Mouse (Mus musculus) forebrain, postnatal 0 days (tissue): ENCODE results near the gene Smok3c. TPM values are rescaled to one million over a fixed set of nuclear protein-coding genes. Genes with fewer than 3 reads are reported as not detected.
"Not testable (repeated sequence)": the region's sequence is repeated elsewhere in the genome, so short reads cannot be mapped to it uniquely, and the experiment has no call there.

Experiments used
- ATAC-seq: fragments of 200-750 bp; cut with Nextera tagmentation; 2 replicates; pipeline ENCODE4 v1.8.0; 2017; ENCODE audit warnings: mild to moderate bottlenecking, moderate library complexity
- DNase-seq: peaks from one replicate; pipeline ENCODE4 v3.0.0-alpha.2; 2015
- H3K27ac ChIP-seq: fragments of 300-500 bp; sonication (generic); 2 replicates; pipeline ENCODE4 v1.5.1; 2014; ENCODE audit warnings: low read depth, mild to moderate bottlenecking, antibody characterized with exemption, low read length, moderate library complexity, mixed read lengths
- H3K27me3 ChIP-seq: fragments of 300-500 bp; sonication (generic); 2 replicates; pipeline ENCODE4 v1.6.1; 2014; ENCODE audit warnings: mild to moderate bottlenecking, low read length, mixed read lengths; ENCODE audit not compliant: insufficient read depth
- H3K36me3 ChIP-seq: fragments of 300-500 bp; sonication (generic); 2 replicates; pipeline ENCODE4 v1.6.1; 2014; ENCODE audit warnings: mild to moderate bottlenecking, moderate library complexity; ENCODE audit not compliant: insufficient read depth
- H3K4me1 ChIP-seq: fragments of 300-500 bp; sonication (generic); 2 replicates; pipeline ENCODE4 v1.6.1; 2014; ENCODE audit warnings: antibody characterized with exemption; ENCODE audit not compliant: insufficient read depth
- H3K4me2 ChIP-seq: fragments of 300-500 bp; sonication (generic); 2 replicates; pipeline ENCODE4 v1.6.1; 2014; ENCODE audit warnings: low read depth, mild to moderate bottlenecking, moderate library complexity
- H3K4me3 ChIP-seq: fragments of 300-500 bp; sonication (generic); 2 replicates; pipeline ENCODE4 v1.5.1; 2014; ENCODE audit warnings: low read depth, low read length, mixed read lengths
- H3K9ac ChIP-seq: fragments of 300-500 bp; sonication (generic); 2 replicates; pipeline ENCODE4 v1.6.1; 2014; ENCODE audit warnings: mild to moderate bottlenecking
- H3K9me3 ChIP-seq: fragments of 300-500 bp; sonication (generic); 2 replicates; pipeline ENCODE4 v1.6.1; 2016; ENCODE audit warnings: low read length
- CTCF ChIP-seq: sonication (generic); IDR thresholded peaks from 2 replicates; pipeline ENCODE4 v1.5.1; 2016; ENCODE audit warnings: antibody characterized with exemption, control low read depth, low read depth
- WGBS: fragments of 180-500 bp; shearing (Covaris S2); extraction: QIAGEN DNeasy Blood & Tissue Kit; methylation state at CpG from one replicate; pipeline ENCODE4 v1.1.7; 2014; 5-methylcytosine and 5-hydroxymethylcytosine counted together
- polyA plus RNA-seq: library from polyadenylated mRNA; unstranded; fragments of >200 nt; fragmentation: Nextera tagmentation; extraction: Ambion mirVana; gene quantifications from 2 replicates; pipeline ENCODE4 v1.2.1, GENCODE M21; 2015
- total RNA-seq: library from RNA; depleted of rRNA; stranded (reverse); fragments of >200 nt; gene quantifications from 2 replicates; pipeline ENCODE4 v1.2.3, GENCODE M21; 2014; rRNA removed

Gene Smok3c
- total and polyA plus RNA-seq, 2 experiments from 2014 or later: not detected

DNA sequence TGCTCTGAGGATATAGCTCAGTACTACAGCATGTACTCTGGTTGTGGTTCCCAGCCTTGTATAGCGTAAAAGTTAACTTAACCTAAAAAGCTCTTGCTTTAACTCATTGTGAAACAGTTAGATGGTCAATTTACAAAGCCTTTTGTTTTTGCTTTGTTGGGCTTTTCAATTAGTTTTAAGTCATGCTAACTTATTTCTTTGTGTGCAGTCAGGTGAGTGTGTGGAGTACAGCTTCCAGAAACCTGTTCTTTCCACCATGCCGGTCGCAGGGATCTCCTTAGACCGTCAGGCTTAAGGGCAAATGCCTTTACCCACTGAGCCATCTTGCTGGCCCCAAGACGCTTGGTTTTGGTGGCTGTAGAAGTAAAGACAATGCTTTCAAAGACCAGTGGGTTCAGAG, 37.7 kb downstream of the Smok3c start:
- no peak overlapping the region for H3K4me2 ChIP-seq
- peaks cover 23% of the 10 kb centered on the region for H3K36me3 ChIP-seq
- 92% methylated on average over 5 of the region's 5 CpGs for WGBS
- DNase-seq: no peak
- no peak overlapping the region for H3K27ac ChIP-seq
- H3K4me1 ChIP-seq: peaks cover 20% of the 10 kb centered on the region
- no peak overlapping the region for H3K9ac ChIP-seq
- ATAC-seq: no peak
- no peaks in the 10 kb centered on the region for H3K27me3 ChIP-seq
- H3K4me3 ChIP-seq: no peak overlapping the region
- no peak for TF ChIP-seq CTCF
- H3K9me3 ChIP-seq: no peaks in the 10 kb centered on the region

- 0 out of 2 replicates have a peak, but pooled peaks cover 3% of the 10 kb centered on the region for H3K4me1 ChIP-seq
- no peak overlapping the region for H3K9ac ChIP-seq
- no peak overlapping the region for H3K27ac ChIP-seq
- DNase-seq (no peak), ATAC-seq (no peak)
- 97% methylated on average over 4 of the region's 4 CpGs for WGBS
- H3K9me3 ChIP-seq: no peaks in the 10 kb centered on the region
- H3K4me3 ChIP-seq: no peak overlapping the region
- peaks cover 33% of the 10 kb centered on the region for H3K36me3 ChIP-seq
- no peak for TF ChIP-seq CTCF
- H3K27me3 ChIP-seq: no peaks in the 10 kb centered on the region
- H3K4me2 ChIP-seq: no peak overlapping the region
Observed at GRCm38 (mm10) chr5:138092771-138093170, 39.8 kb downstream of the Smok3c start.

DNA sequence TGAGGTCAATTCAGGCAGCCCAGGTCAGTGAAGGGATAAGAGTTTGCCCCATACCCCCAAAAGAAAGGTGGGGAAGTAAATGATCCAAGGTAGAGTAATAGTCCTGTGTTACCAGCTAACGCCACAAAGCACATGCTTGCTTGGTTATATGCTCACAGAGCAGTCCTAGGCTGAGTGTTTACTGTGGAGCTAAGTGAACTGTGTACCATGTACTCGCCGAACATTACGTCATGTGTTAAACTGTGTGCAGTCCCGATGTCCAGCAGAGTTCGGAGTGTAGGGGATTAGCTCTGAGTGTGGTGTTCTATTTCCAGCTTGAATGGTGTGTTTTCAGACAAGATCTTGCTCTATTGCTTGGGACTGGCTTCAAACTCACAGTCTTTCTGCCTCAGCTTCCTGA, 41.5 kb downstream of the Smok3c start:
- no peak overlapping the region for H3K9ac ChIP-seq
- no peaks in the 10 kb centered on the region for H3K27me3 ChIP-seq
- no peak overlapping the region for H3K4me2 ChIP-seq
- H3K36me3 ChIP-seq: peaks cover 50% of the 10 kb centered on the region
- no peak for TF ChIP-seq CTCF
- DNase-seq: no peak
- no peak for ATAC-seq
- H3K27ac ChIP-seq: no peak overlapping the region
- H3K4me3 ChIP-seq: no peak overlapping the region
- 94% methylated on average over 6 of the region's 6 CpGs for WGBS
- H3K4me1 ChIP-seq: no peaks in the 10 kb centered on the region
- H3K9me3 ChIP-seq: no peaks in the 10 kb centered on the region

DNA sequence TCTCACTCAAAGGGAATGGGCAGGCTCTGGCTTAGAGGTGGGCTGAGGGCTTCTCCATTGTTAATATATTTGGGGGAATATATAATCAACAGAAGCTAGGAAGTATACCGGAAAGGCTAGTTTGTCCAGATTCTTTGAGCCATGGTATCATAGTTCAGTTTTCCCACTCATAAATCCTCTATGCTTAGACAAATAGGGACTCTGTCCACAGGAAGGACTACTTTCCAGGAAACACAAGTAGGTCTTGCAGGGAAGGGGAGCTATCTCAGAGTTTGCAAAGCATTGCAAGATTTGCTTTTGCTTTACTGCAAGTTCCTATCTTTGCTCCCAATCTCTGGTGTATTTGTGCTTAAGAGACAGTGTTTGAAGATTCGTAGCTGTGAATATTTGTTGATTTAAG, 52.0 kb downstream of the Smok3c start:
- no peaks in the 10 kb centered on the region for H3K4me1 ChIP-seq
- no peak for TF ChIP-seq CTCF
- no peaks in the 10 kb centered on the region for H3K9me3 ChIP-seq
- no peak overlapping the region for H3K4me3 ChIP-seq
- H3K4me2 ChIP-seq: no peak overlapping the region
- peaks cover 55% of the 10 kb centered on the region for H3K36me3 ChIP-seq
- ATAC-seq (no peak), DNase-seq (no peak)
- 89% methylated on average over 2 of the region's 2 CpGs for WGBS
- H3K27me3 ChIP-seq: no peaks in the 10 kb centered on the region
- H3K9ac ChIP-seq: no peak overlapping the region
- no peak overlapping the region for H3K27ac ChIP-seq

- no peak overlapping the region for H3K4me2 ChIP-seq
- H3K4me3 ChIP-seq: no peak overlapping the region
- no peak overlapping the region for H3K9ac ChIP-seq
- no peaks in the 10 kb centered on the region for H3K4me1 ChIP-seq
- H3K27ac ChIP-seq: no peak overlapping the region
- no peak for TF ChIP-seq CTCF
- no peaks in the 10 kb centered on the region for H3K27me3 ChIP-seq
- H3K9me3 ChIP-seq: no peaks in the 10 kb centered on the region
- 71% methylated on average over 3 of the region's 3 CpGs for WGBS
- H3K36me3 ChIP-seq: peaks cover 34% of the 10 kb centered on the region
- ATAC-seq: no peak
- DNase-seq: no peak
Observed at GRCm38 (mm10) chr5:138107130-138107529, 54.1 kb downstream of the Smok3c start.

- WGBS: 67% methylated on average over 4 of the region's 4 CpGs
- not testable (repeated sequence) for H3K4me3 ChIP-seq, H3K9ac ChIP-seq, H3K4me2 ChIP-seq, H3K9me3 ChIP-seq, H3K27me3 ChIP-seq, DNase-seq, ATAC-seq, H3K27ac ChIP-seq, H3K4me1 ChIP-seq
- peaks cover 17% of the 10 kb centered on the region; the same call in 1 of the 2 replicates for H3K36me3 ChIP-seq
Observed at GRCm38 (mm10) chr5:138109847-138110396, 56.9 kb downstream of the Smok3c start.

Other genes with a start within 250 kb of the Smok3c start
- gene Pilra, start 216.9 kb upstream of the Smok3c start, total RNA-seq: 0.14 and 0.15 TPM in 2 replicates
- gene Pilra, start 216.9 kb upstream of the Smok3c start, polyA plus RNA-seq: 0.17 and 0.54 TPM in 2 replicates
- gene Pilrb1, start 195.1 kb upstream of the Smok3c start, total RNA-seq: not detected in 2 replicates
- gene Pilrb1, start 195.1 kb upstream of the Smok3c start, polyA plus RNA-seq: not detected in 2 replicates
- not detected in 2 replicates for gene Pilrb2, start 181.4 kb upstream of the Smok3c start, total RNA-seq
- not detected in 2 replicates for gene Pilrb2, start 181.4 kb upstream of the Smok3c start, polyA plus RNA-seq
- 0.08 TPM in 1 of 2 replicates, not detected in the other for gene Cyp3a13, start 131.6 kb upstream of the Smok3c start, total RNA-seq
- not detected in 2 replicates for gene Cyp3a13, start 131.6 kb upstream of the Smok3c start, polyA plus RNA-seq
- 0.77 and 0.95 TPM in 2 replicates for gene Gjc3, start 90.1 kb upstream of the Smok3c start, total RNA-seq
- gene Gjc3, start 90.1 kb upstream of the Smok3c start, polyA plus RNA-seq: 0.26 and 0.64 TPM in 2 replicates
- 0.62 TPM in 1 of 2 replicates, not detected in the other for gene Azgp1, start 71.7 kb upstream of the Smok3c start, total RNA-seq
- gene Azgp1, start 71.7 kb upstream of the Smok3c start, polyA plus RNA-seq: not detected in 2 replicates
- gene Smok3a, start 31.9 kb upstream of the Smok3c start, total RNA-seq: not detected in 2 replicates
- not detected in 2 replicates for gene Smok3a, start 31.9 kb upstream of the Smok3c start, polyA plus RNA-seq
- not detected in 2 replicates for gene Smok3b, start 31.8 kb upstream of the Smok3c start, total RNA-seq
- gene Smok3b, start 31.8 kb upstream of the Smok3c start, polyA plus RNA-seq: not detected in 2 replicates
- 45.3 and 59.6 TPM in 2 replicates for gene Zkscan1, start 31.9 kb downstream of the Smok3c start, total RNA-seq
- gene Zkscan1, start 31.9 kb downstream of the Smok3c start, polyA plus RNA-seq: 8.4 and 11.2 TPM in 2 replicates
- gene Zscan21, start 63.7 kb downstream of the Smok3c start, total RNA-seq: 27.9 and 32.9 TPM in 2 replicates
- 60.4 TPM in 2 replicates for gene Zscan21, start 63.7 kb downstream of the Smok3c start, polyA plus RNA-seq
- gene Zfp113, start 102.5 kb downstream of the Smok3c start, total RNA-seq: 13.6 and 13.8 TPM in 2 replicates
- 6.0 and 10.7 TPM in 2 replicates for gene Zfp113, start 102.5 kb downstream of the Smok3c start, polyA plus RNA-seq
- 47.0 and 51.7 TPM in 2 replicates for gene Cops6, start 107.9 kb downstream of the Smok3c start, total RNA-seq
- gene Cops6, start 107.9 kb downstream of the Smok3c start, polyA plus RNA-seq: 255 and 265 TPM in 2 replicates
- 56.8 and 57.0 TPM in 2 replicates for gene Ap4m1, start 118.8 kb downstream of the Smok3c start, total RNA-seq
- 11.1 and 16.4 TPM in 2 replicates for gene Ap4m1, start 118.8 kb downstream of the Smok3c start, polyA plus RNA-seq
- 57.9 and 62.4 TPM in 2 replicates for gene Mcm7, start 119.2 kb downstream of the Smok3c start, total RNA-seq
- gene Mcm7, start 119.2 kb downstream of the Smok3c start, polyA plus RNA-seq: 64.9 and 69.9 TPM in 2 replicates
- gene Taf6, start 134.3 kb downstream of the Smok3c start, total RNA-seq: 47.6 and 55.9 TPM in 2 replicates
- 44.2 and 49.8 TPM in 2 replicates for gene Taf6, start 134.3 kb downstream of the Smok3c start, polyA plus RNA-seq
- 14.2 and 18.0 TPM in 2 replicates for gene Cnpy4, start 134.3 kb downstream of the Smok3c start, total RNA-seq
- 18.8 and 18.9 TPM in 2 replicates for gene Cnpy4, start 134.3 kb downstream of the Smok3c start, polyA plus RNA-seq
- gene Mblac1, start 141.1 kb downstream of the Smok3c start, total RNA-seq: 9.7 and 9.9 TPM in 2 replicates
- 10.1 and 11.0 TPM in 2 replicates for gene Mblac1, start 141.1 kb downstream of the Smok3c start, polyA plus RNA-seq
- gene Nxpe5, start 172.7 kb downstream of the Smok3c start, total RNA-seq: not detected in 2 replicates
- gene Nxpe5, start 172.7 kb downstream of the Smok3c start, polyA plus RNA-seq: not detected in 2 replicates
- gene Lamtor4, start 202.3 kb downstream of the Smok3c start, total RNA-seq: 57.2 and 91.8 TPM in 2 replicates
- 90.9 and 112 TPM in 2 replicates for gene Lamtor4, start 202.3 kb downstream of the Smok3c start, polyA plus RNA-seq
- gene BC037034, start 210.8 kb downstream of the Smok3c start, total RNA-seq: 59.6 and 61.3 TPM in 2 replicates
- gene BC037034, start 210.8 kb downstream of the Smok3c start, polyA plus RNA-seq: 14.2 and 16.1 TPM in 2 replicates
- 0.23 and 0.57 TPM in 2 replicates for gene Gal3st4, start 219.6 kb downstream of the Smok3c start, total RNA-seq
- gene Gal3st4, start 219.6 kb downstream of the Smok3c start, polyA plus RNA-seq: 1.1 and 1.5 TPM in 2 replicates
- 0.31 and 0.33 TPM in 2 replicates for gene Gm43720, start 226.8 kb downstream of the Smok3c start, total RNA-seq
- 0.04 TPM in 1 of 2 replicates, not detected in the other for gene Gm43720, start 226.8 kb downstream of the Smok3c start, polyA plus RNA-seq
- 145 and 170 TPM in 2 replicates for gene Gpc2, start 226.8 kb downstream of the Smok3c start, total RNA-seq
- 54.2 and 62.0 TPM in 2 replicates for gene Gpc2, start 226.8 kb downstream of the Smok3c start, polyA plus RNA-seq
- gene Stag3, start 227.0 kb downstream of the Smok3c start, total RNA-seq: 12.0 and 16.9 TPM in 2 replicates
- 4.1 and 5.5 TPM in 2 replicates for gene Stag3, start 227.0 kb downstream of the Smok3c start, polyA plus RNA-seq